In the genomic region with DNA sequence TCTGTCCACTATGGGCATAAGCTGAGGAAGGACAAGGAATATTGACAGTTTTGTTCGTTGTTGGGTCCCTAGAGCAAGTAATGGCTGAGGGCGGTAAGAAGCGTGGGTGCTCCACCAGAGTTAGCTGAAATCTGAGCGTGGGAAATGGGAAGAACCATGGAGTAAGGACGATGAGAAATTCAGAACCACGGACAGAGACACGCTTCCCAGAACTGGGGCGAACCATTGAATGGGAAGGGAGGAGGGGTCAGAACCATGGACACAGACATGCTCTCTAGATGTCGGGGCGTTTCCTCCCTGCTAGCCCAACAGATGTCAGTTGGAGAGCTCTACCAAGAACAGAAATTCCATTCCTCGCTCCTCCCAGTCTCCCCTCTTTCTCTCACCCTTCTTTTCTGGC, we compare ENCODE assay signal across 9 mouse cellular contexts.
DNase-seq lines count a peak whose midpoint lies in the region.
"Had no signal": no experiment of that assay in that cellular context is flagged by ENCODE, and none has a peak within 500 bp of the region (broad histone marks: within the 10 kb centered on the region; RNA-seq: fewer than 3 reads in every experiment).

No protein-coding gene starts in this region.

- WGBS in heart, embryonic 10.5 days = 9% methylated on average over 11 of the region's 11 CpGs

- no peaks in the 10 kb centered on the region for H3K4me1 ChIP-seq in heart, embryonic 10.5 days
- H3K4me1 ChIP-seq: limb, embryonic 12.5 days had no signal

- DNase-seq in heart, embryonic 10.5 days (ENCODE audit: low spot score) = peak; percentile 77
- no peak for DNase-seq in heart, adult 8-10 months (ENCODE audit: low spot score)
- peak; percentile 7 for DNase-seq in lung, postnatal 14 days
- no peak for DNase-seq in lung, adult 18-20 months
- DNase-seq in embryo, embryonic 10 days (ENCODE audit: low spot score) = peak; percentile 87
- peak; percentile 77 for DNase-seq in retina, embryonic 14.5 days (ENCODE audit: low spot score)
- no peak for DNase-seq in gastrocnemius, postnatal 10 days
- DNase-seq in frontal cortex, postnatal 10 days (ENCODE audit: low spot score in 2 of 2) = no peak

- no peak overlapping the region for H3K27ac ChIP-seq in heart, embryonic 10.5 days
- H3K27ac ChIP-seq: limb, embryonic 12.5 days had no signal

- no peak overlapping the region for H3K4me3 ChIP-seq in heart, embryonic 10.5 days
- H3K4me3 ChIP-seq: limb, embryonic 12.5 days had no signal

- H3K27me3 ChIP-seq in heart, embryonic 10.5 days (ENCODE audit: insufficient read depth, poor library complexity, severe bottlenecking) = no peaks in the 10 kb centered on the region
- H3K27me3 ChIP-seq: limb, embryonic 12.5 days had no signal

- H3K9me3 ChIP-seq in heart, embryonic 10.5 days = no peaks in the 10 kb centered on the region
- H3K9me3 ChIP-seq: limb, embryonic 12.5 days had no signal

- no peaks in the 10 kb centered on the region for H3K36me3 ChIP-seq in heart, embryonic 10.5 days
- H3K36me3 ChIP-seq: limb, embryonic 12.5 days had no signal

Comparison
In these comparisons a context has a peak if more than half of its experiments do, and no peak if none do; other contexts are left out.
1. DNase-seq: peak in heart, embryonic 10.5 days (single experiment), lung, postnatal 14 days (single experiment), embryo, embryonic 10 days (single experiment) and retina, embryonic 14.5 days (single experiment); none in heart, adult 8-10 months (single experiment), lung, adult 18-20 months (0 of 2), gastrocnemius, postnatal 10 days (single experiment) and frontal cortex, postnatal 10 days (0 of 2).